Mouse (Mus musculus): ENCODE results near the gene Olfr843.

Olfr843 gene

DNA sequence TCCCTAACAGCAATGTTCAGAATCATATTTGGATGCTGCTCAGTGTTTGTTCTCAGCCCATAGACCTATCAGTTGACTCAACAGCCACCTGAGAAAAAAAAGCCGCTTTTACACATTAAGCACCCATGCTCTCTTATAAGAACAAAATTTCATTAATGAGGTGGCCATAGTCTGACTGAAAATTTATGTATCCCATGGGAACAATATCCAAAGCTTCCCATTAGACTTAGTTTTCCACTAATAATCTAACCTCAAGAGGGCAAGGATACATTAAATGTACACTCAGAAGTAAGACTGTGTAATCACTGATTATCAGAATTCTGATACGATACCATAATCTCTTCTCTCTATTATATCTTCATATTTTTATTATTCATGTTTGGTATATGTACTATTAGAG, at the start of gene Olfr843:
Olfr843 (minus strand) TSS at position 101 of the 400 bp plus-strand sequence.
- no peak for DNase-seq (ENCODE audit: low spot score)
